Mouse (Mus musculus) embryonic facial prominence, embryonic 14.5 days (tissue): ENCODE data around the gene Ift22. TPM values are rescaled to one million over a fixed set of nuclear protein-coding genes. Genes with fewer than 3 reads are reported as not detected.

Experiments used
- ATAC-seq: fragments of 200-750 bp; cut with Nextera tagmentation; 2 replicates; pipeline ENCODE4 v1.8.0; 2017; ENCODE audit warnings: low read depth, moderate number of reproducible peaks, moderate TSS enrichment
- DNase-seq: peaks from one replicate; pipeline ENCODE4 v3.0.0-alpha.2; 2015; ENCODE audit warnings: low spot score
- H3K27ac ChIP-seq: fragments of 300-500 bp; sonication (generic); replicated peaks from 2 replicates; pipeline ENCODE4 v1.5.1; 2014; ENCODE audit warnings: low read depth, mild to moderate bottlenecking, low read length, moderate library complexity
- H3K27me3 ChIP-seq: fragments of 300-500 bp; sonication (generic); replicated peaks from 2 replicates; pipeline ENCODE4 v1.6.1; 2014; ENCODE audit warnings: low read length; ENCODE audit not compliant: control insufficient read depth, insufficient read depth
- H3K36me3 ChIP-seq: fragments of 300-500 bp; sonication (generic); 2 replicates; pipeline ENCODE4 v1.6.1; 2014; ENCODE audit warnings: low read length, mixed read lengths; ENCODE audit not compliant: control insufficient read depth, insufficient read depth
- H3K4me1 ChIP-seq: fragments of 300-500 bp; sonication (generic); 2 replicates; pipeline ENCODE4 v1.6.1; 2014; ENCODE audit warnings: antibody characterized with exemption, low read length; ENCODE audit not compliant: control insufficient read depth, insufficient read depth
- H3K4me2 ChIP-seq: fragments of 300-500 bp; sonication (generic); 2 replicates; pipeline ENCODE4 v1.6.1; 2014; ENCODE audit warnings: low read depth, mild to moderate bottlenecking, low read length, moderate library complexity, mixed read lengths
- H3K4me3 ChIP-seq: fragments of 300-500 bp; sonication (generic); 2 replicates; pipeline ENCODE4 v1.5.1; 2014; ENCODE audit warnings: low read depth, mild to moderate bottlenecking, low read length
- H3K9ac ChIP-seq: fragments of 300-500 bp; sonication (generic); 2 replicates; pipeline ENCODE4 v1.6.1; 2014; ENCODE audit warnings: low read depth, mild to moderate bottlenecking, low read length, moderate library complexity, mixed read lengths
- H3K9me3 ChIP-seq: fragments of 300-500 bp; sonication (generic); 2 replicates; pipeline ENCODE4 v1.6.1; 2016; ENCODE audit warnings: low read length; ENCODE audit not compliant: control insufficient read depth
- WGBS: fragments of 180-500 bp; shearing (Covaris S2); extraction: QIAGEN DNeasy Blood & Tissue Kit; methylation state at CpG from one replicate; pipeline ENCODE4 v1.1.7; 2014; 5-methylcytosine and 5-hydroxymethylcytosine counted together
- polyA plus RNA-seq: library from polyadenylated mRNA; unstranded; fragments of >200 nt; fragmentation: Nextera tagmentation; extraction: Ambion mirVana; gene quantifications from 2 replicates; pipeline ENCODE4 v1.2.1, GENCODE M21; 2014

Gene Ift22
- polyA plus RNA-seq, 1 experiment from 2014 or later, result 93.3 TPM

- Histone ChIP-seq H3K9ac (no peak overlapping the region), H3K4me2 (peak overlapping the region; percentile 21; the same call in 1 of the 2 replicates)
- 0 out of 2 replicates have a peak, but pooled peaks have one; percentile 48 for ATAC-seq
Observed at GRCm38 (mm10) chr5:136888539-136889355, 19.2 kb upstream of the Ift22 start.

GRCm38 (mm10) chr5:136894840-136895528 is 13.0 kb upstream of the Ift22 start:
- H3K4me1 ChIP-seq, result peaks cover 2% of the 10 kb centered on the region; the same call in 1 of the 2 replicates
- H3K9ac ChIP-seq, result 0 out of 2 replicates have a peak overlapping the region, but pooled peaks have one; percentile 31
- peak overlapping the region; percentile 83 for H3K27ac ChIP-seq
- no peaks in the 10 kb centered on the region for H3K36me3 ChIP-seq
- peak overlapping the region; percentile 31 for H3K4me2 ChIP-seq
- H3K27me3 ChIP-seq, result no peaks in the 10 kb centered on the region
- ATAC-seq (peak; percentile 74), DNase-seq (peak; percentile 65)
- 0 out of 2 replicates have a peak overlapping the region, but pooled peaks have one; percentile 11 for H3K4me3 ChIP-seq
- WGBS, result 30% methylated on average over 25 of the region's 25 CpGs
- no peaks in the 10 kb centered on the region for H3K9me3 ChIP-seq

More at GRCm38 (mm10) chr5:136888539-136889355, 19.2 kb upstream of the Ift22 start:
- Histone ChIP-seq H3K4me1 (peaks cover 7% of the 10 kb centered on the region), H3K9me3 (no peaks in the 10 kb centered on the region), H3K27ac (peak overlapping the region; percentile 72), H3K4me3 (no peak overlapping the region), H3K27me3 (no peaks in the 10 kb centered on the region), H3K36me3 (no peaks in the 10 kb centered on the region)
- peak; percentile 69 for DNase-seq
- WGBS, result 31% methylated on average over 19 of the region's 19 CpGs

- 36% methylated on average over 10 of the region's 10 CpGs for WGBS
- Histone ChIP-seq H3K4me3 (0 out of 2 replicates have a peak overlapping the region, but pooled peaks have one; percentile 11), H3K4me1 (peaks cover 6% of the 10 kb centered on the region; the same call in 1 of the 2 replicates), H3K36me3 (no peaks in the 10 kb centered on the region), H3K27ac (peak overlapping the region; percentile 83), H3K27me3 (no peaks in the 10 kb centered on the region), H3K4me2 (peak overlapping the region; percentile 31), H3K9me3 (no peaks in the 10 kb centered on the region), H3K9ac (0 out of 2 replicates have a peak overlapping the region, but pooled peaks have one; percentile 31)
- ATAC-seq (peak; percentile 80), DNase-seq (peak; percentile 83)
Observed at GRCm38 (mm10) chr5:136895529-136895963, 12.4 kb upstream of the Ift22 start.

- DNase-seq, result no peak
- WGBS, result 66% methylated on average over 3 of the region's 3 CpGs
- Histone ChIP-seq H3K36me3 (no peaks in the 10 kb centered on the region), H3K9me3 (no peaks in the 10 kb centered on the region), H3K27ac (no peak overlapping the region), H3K9ac (no peak overlapping the region), H3K4me3 (no peak overlapping the region), H3K4me1 (peaks cover 11% of the 10 kb centered on the region; the same call in 1 of the 2 replicates), H3K27me3 (no peaks in the 10 kb centered on the region), H3K4me2 (no peak overlapping the region)
- ATAC-seq, result no peak
Observed at GRCm38 (mm10) chr5:136904621-136905020, 3.3 kb upstream of the Ift22 start.

GRCm38 (mm10) chr5:136905630-136906029 is 2.3 kb upstream of the Ift22 start:
- H3K36me3 ChIP-seq, result no peaks in the 10 kb centered on the region
- no peak overlapping the region for H3K9ac ChIP-seq
- H3K9me3 ChIP-seq, result no peaks in the 10 kb centered on the region
- H3K4me3 ChIP-seq, result no peak overlapping the region
- H3K4me2 ChIP-seq, result no peak overlapping the region
- ATAC-seq, result no peak
- 55% methylated on average over 7 of the region's 7 CpGs for WGBS
- DNase-seq, result no peak
- H3K4me1 ChIP-seq, result peaks cover 4% of the 10 kb centered on the region; the same call in 1 of the 2 replicates
- H3K27ac ChIP-seq, result no peak overlapping the region
- no peaks in the 10 kb centered on the region for H3K27me3 ChIP-seq

- no peaks in the 10 kb centered on the region for H3K27me3 ChIP-seq
- H3K4me2 ChIP-seq, result peak overlapping the region; percentile 71
- H3K27ac ChIP-seq, result no peak overlapping the region
- ATAC-seq, result peak; percentile 16; the same call in 1 of the 2 replicates
- peak overlapping the region; percentile 65 for H3K4me3 ChIP-seq
- peaks cover 4% of the 10 kb centered on the region; the same call in 1 of the 2 replicates for H3K4me1 ChIP-seq
- no peak for DNase-seq
- WGBS, result 42% methylated on average over 9 of the region's 9 CpGs
- H3K9me3 ChIP-seq, result no peaks in the 10 kb centered on the region
- peaks cover 14% of the 10 kb centered on the region for H3K36me3 ChIP-seq
- peak overlapping the region; percentile 66 for H3K9ac ChIP-seq
Observed at GRCm38 (mm10) chr5:136907587-136907986, 363 bp upstream of the Ift22 start.

- Histone ChIP-seq H3K4me1 (no peaks in the 10 kb centered on the region), H3K4me2 (no peak overlapping the region), H3K9me3 (no peaks in the 10 kb centered on the region), H3K4me3 (no peak overlapping the region), H3K36me3 (peaks cover 27% of the 10 kb centered on the region), H3K9ac (no peak overlapping the region), H3K27ac (no peak overlapping the region), H3K27me3 (no peaks in the 10 kb centered on the region)
- ATAC-seq, result no peak
- WGBS, result 76% methylated on average over 3 of the region's 3 CpGs
- DNase-seq, result no peak
Observed at GRCm38 (mm10) chr5:136914183-136914582, 6.2 kb downstream of the Ift22 start.

GRCm38 (mm10) chr5:136917613-136918242 is 9.8 kb downstream of the Ift22 start:
- peaks cover 11% of the 10 kb centered on the region; the same call in 1 of the 2 replicates for H3K36me3 ChIP-seq
- H3K9ac ChIP-seq, result no peak overlapping the region
- H3K27ac ChIP-seq, result no peak overlapping the region
- no peaks in the 10 kb centered on the region for H3K9me3 ChIP-seq
- DNase-seq (no peak), ATAC-seq (no peak)
- no peaks in the 10 kb centered on the region for H3K27me3 ChIP-seq
- H3K4me2 ChIP-seq, result no peak overlapping the region
- H3K4me3 ChIP-seq, result no peak overlapping the region
- 90% methylated on average over 8 of the region's 8 CpGs for WGBS
- H3K4me1 ChIP-seq, result peaks cover 5% of the 10 kb centered on the region
